Mouse (Mus musculus) layer of hippocampus, postnatal 14 days (tissue): ENCODE measurements around the gene Ptcd2. TPM values are rescaled to one million over a fixed set of nuclear protein-coding genes. Genes with fewer than 3 reads are reported as not detected.
"Not testable (repeated sequence)": the region's sequence is repeated elsewhere in the genome, so short reads cannot be mapped to it uniquely, and the experiment has no call there.

Experiments
- DNase-seq, 2 experiments: peaks; one replicate each; pipeline ENCODE4 v3.0.0; 2021 to 2022; ENCODE audit warnings: low spot score in 2 of 2, mixed read lengths in 1 of 2
- total RNA-seq, 2 experiments: library from RNA; stranded (reverse); gene quantifications; 2 replicates each; pipeline ENCODE4 v1.2.3; 2021

Ptcd2 gene
- total RNA-seq, 2 experiments from 2014 or later, result 30.2 to 32.8 TPM

GRCm38 (mm10) chr13:99356428-99357265, 12.1 kb upstream of the Ptcd2 start:
- no peak for DNase-seq

- no peak for DNase-seq
Observed at GRCm38 (mm10) chr13:99355861-99356260, 11.4 kb upstream of the Ptcd2 start.

- DNase-seq, result no peak
Observed at GRCm38 (mm10) chr13:99355072-99355471, 10.6 kb upstream of the Ptcd2 start.

- no peak for DNase-seq
Observed at GRCm38 (mm10) chr13:99353490-99353851, 9.0 kb upstream of the Ptcd2 start.

GRCm38 (mm10) chr13:99352758-99353489, 8.4 kb upstream of the Ptcd2 start:
- peak; percentile 93 to 98 for DNase-seq

- no peak for DNase-seq
Observed at GRCm38 (mm10) chr13:99351596-99351995, 7.1 kb upstream of the Ptcd2 start.

- DNase-seq, result no peak
Observed at GRCm38 (mm10) chr13:99351186-99351585, 6.7 kb upstream of the Ptcd2 start.

GRCm38 (mm10) chr13:99350009-99350408, 5.5 kb upstream of the Ptcd2 start:
- DNase-seq, result no peak

GRCm38 (mm10) chr13:99343876-99344598, 468 bp downstream of the Ptcd2 start:
- DNase-seq, result no peak

GRCm38 (mm10) chr13:99341504-99341903, 3.0 kb downstream of the Ptcd2 start:
- no peak for DNase-seq

GRCm38 (mm10) chr13:99337510-99337909, 7.0 kb downstream of the Ptcd2 start:
- no peak for DNase-seq

GRCm38 (mm10) chr13:99331255-99331654, 13.2 kb downstream of the Ptcd2 start:
- DNase-seq, result no peak

GRCm38 (mm10) chr13:99324337-99324685, 20.2 kb downstream of the Ptcd2 start:
- not testable (repeated sequence) for DNase-seq

- no peak for DNase-seq
Observed at GRCm38 (mm10) chr13:99323632-99324336, 20.7 kb downstream of the Ptcd2 start.

GRCm38 (mm10) chr13:99322915-99323314, 21.6 kb downstream of the Ptcd2 start:
- not testable (repeated sequence) for DNase-seq

- no peak for DNase-seq
Observed at GRCm38 (mm10) chr13:99320453-99320852, 24.1 kb downstream of the Ptcd2 start.

GRCm38 (mm10) chr13:99317058-99317457, 27.4 kb downstream of the Ptcd2 start:
- DNase-seq, result peak; percentile 56

- DNase-seq, result no peak
Observed at GRCm38 (mm10) chr13:99316366-99316765, 28.1 kb downstream of the Ptcd2 start.

GRCm38 (mm10) chr13:99314657-99315181, 29.8 kb downstream of the Ptcd2 start:
- no peak for DNase-seq

GRCm38 (mm10) chr13:99314098-99314497, 30.4 kb downstream of the Ptcd2 start:
- no peak for DNase-seq

- DNase-seq, result no peak
Observed at GRCm38 (mm10) chr13:99308393-99308792, 36.1 kb downstream of the Ptcd2 start.
